Mouse (Mus musculus): ENCODE data around the gene Fbxo39. TPM values are rescaled to one million over a fixed set of nuclear protein-coding genes. Genes with fewer than 3 reads are reported as not detected.

Gene Fbxo39
- total RNA-seq (2022), result not detected

- no peak for DNase-seq
Observed at GRCm38 (mm10) chr11:72314151-72314895, at the start of gene Fbxo39. Gene Fbxo39 (plus strand): TSS chr11:72314444.

- DNase-seq, result peak; percentile 6
Observed at GRCm38 (mm10) chr11:72265483-72265882, 48.8 kb upstream of the Fbxo39 start.

GRCm38 (mm10) chr11:72266207-72266959, 47.9 kb upstream of the Fbxo39 start:
- DNase-seq, result peak; percentile 11

GRCm38 (mm10) chr11:72266960-72267560, 47.2 kb upstream of the Fbxo39 start, which contains the start of gene Slc13a5:
Gene Slc13a5 (minus strand): TSS chr11:72267222.
- no peak for DNase-seq

- no peak for DNase-seq
Observed at GRCm38 (mm10) chr11:72271761-72272160, 42.5 kb upstream of the Fbxo39 start.

GRCm38 (mm10) chr11:72273341-72273740, 40.9 kb upstream of the Fbxo39 start:
- DNase-seq, result no peak

- no peak for DNase-seq
Observed at GRCm38 (mm10) chr11:72281143-72281851, 32.9 kb upstream of the Fbxo39 start.

GRCm38 (mm10) chr11:72281852-72282400, 32.3 kb upstream of the Fbxo39 start:
- DNase-seq, result no peak

GRCm38 (mm10) chr11:72283486-72284224, 30.6 kb upstream of the Fbxo39 start:
- DNase-seq, result no peak

- DNase-seq, result no peak
Observed at GRCm38 (mm10) chr11:72284532-72285182, 29.6 kb upstream of the Fbxo39 start.

GRCm38 (mm10) chr11:72285971-72286480, 28.2 kb upstream of the Fbxo39 start:
- no peak for DNase-seq

- DNase-seq, result no peak
Observed at GRCm38 (mm10) chr11:72286651-72287050, 27.6 kb upstream of the Fbxo39 start.

- no peak for DNase-seq
Observed at GRCm38 (mm10) chr11:72287126-72287525, 27.1 kb upstream of the Fbxo39 start.

GRCm38 (mm10) chr11:72287543-72287942, 26.7 kb upstream of the Fbxo39 start:
- DNase-seq, result no peak

GRCm38 (mm10) chr11:72293116-72293515, 21.1 kb upstream of the Fbxo39 start:
- DNase-seq, result no peak

GRCm38 (mm10) chr11:72301334-72301733, 12.9 kb upstream of the Fbxo39 start, which contains the start of gene Xaf1:
Gene Xaf1 (plus strand): TSS chr11:72301629.
- DNase-seq, result peak; percentile 71

GRCm38 (mm10) chr11:72302230-72302629, 12.0 kb upstream of the Fbxo39 start:
- DNase-seq, result peak; percentile 24

- no peak for DNase-seq
Observed at GRCm38 (mm10) chr11:72307461-72307860, 6.8 kb upstream of the Fbxo39 start.

- DNase-seq, result no peak
Observed at GRCm38 (mm10) chr11:72308982-72309381, 5.3 kb upstream of the Fbxo39 start.

- no peak for DNase-seq
Observed at GRCm38 (mm10) chr11:72310491-72310890, 3.8 kb upstream of the Fbxo39 start.
